In genomic region chr7:28862817-28863499, GRCm38 (mm10) we compare ENCODE assay signal across 15 mouse cellular contexts. TPM values are rescaled to one million over a fixed set of nuclear protein-coding genes. Genes with fewer than 3 reads are reported as not detected.
DNase-seq lines count a peak whose midpoint lies in the region; ATAC-seq and TF ChIP-seq lines count a peak whose summit lies in the region.
"Had no signal": no experiment of that assay in that cellular context is flagged by ENCODE, and none has a peak within 500 bp of the region (broad histone marks: within the 10 kb centered on the region; RNA-seq: fewer than 3 reads in every experiment).

No protein-coding gene starts in this region.

- intact Hi-C loops in left cerebral cortex, postnatal 10 days (cut with DNase I), result no loop called here

- 0 out of 2 replicates have a peak, but pooled peaks have one; percentile 14 for TF ChIP-seq CTCF in intestine, postnatal 0 days (IDR thresholded peaks at IDR 0.05; ENCODE audit: low read depth)
- TF ChIP-seq CTCF in lung, adult 2 months (IDR thresholded peaks at IDR 0.05; ENCODE audit: insufficient read depth, low read length), result no peak

- no peak for TF ChIP-seq POLR2A in lung, adult 2 months (IDR thresholded peaks at IDR 0.05; ENCODE audit: borderline replicate concordance, extremely low read depth, low read depth, low read length)

- WGBS in intestine, postnatal 0 days, result 71% methylated on average over 15 of the region's 15 CpGs
- 72% methylated on average over 15 of the region's 15 CpGs for WGBS in intestine, embryonic 15.5 days
- WGBS in stomach, embryonic 16.5 days, result 63% methylated on average over 15 of the region's 15 CpGs
- WGBS in forebrain, embryonic 15.5 days, result 85% methylated on average over 15 of the region's 15 CpGs
- 75% methylated on average over 15 of the region's 15 CpGs for WGBS in lung, adult 2 months

- no peak overlapping the region for H3K4me3 ChIP-seq in intestine, postnatal 0 days (ENCODE audit: low read depth, low read length)
- no peak overlapping the region for H3K4me3 ChIP-seq in intestine, embryonic 15.5 days (replicated peaks)
- no peak overlapping the region for H3K4me3 ChIP-seq in stomach, embryonic 16.5 days (replicated peaks; ENCODE audit: low read length)
- H3K4me3 ChIP-seq in forebrain, embryonic 15.5 days, result no peak overlapping the region
- H3K4me3 ChIP-seq in lung, adult 2 months (replicated peaks; ENCODE audit: extremely low read depth, low read depth, low read length), result no peak overlapping the region
- H3K4me3 ChIP-seq: forebrain, embryonic 13.5 days; neural tube, embryonic 13.5 days had no signal

- ATAC-seq in intestine, postnatal 0 days, result no peak
- ATAC-seq in intestine, embryonic 15.5 days, result no peak
- no peak for ATAC-seq in stomach, embryonic 16.5 days (ENCODE audit: insufficient read depth, low FRiP score)
- no peak for ATAC-seq in forebrain, embryonic 15.5 days (replicated peaks)
- ATAC-seq: forebrain, embryonic 13.5 days; intestine, embryonic 16.5 days had no signal

- H3K9ac ChIP-seq in intestine, postnatal 0 days (ENCODE audit: low read depth, low read length), result no peak overlapping the region
- H3K9ac ChIP-seq in intestine, embryonic 15.5 days, result no peak overlapping the region
- no peak overlapping the region for H3K9ac ChIP-seq in stomach, embryonic 16.5 days (ENCODE audit: low read length)
- no peak overlapping the region for H3K9ac ChIP-seq in forebrain, embryonic 15.5 days (replicated peaks)
- H3K9ac ChIP-seq: forebrain, embryonic 13.5 days; liver, embryonic 14.5 days; neural tube, embryonic 13.5 days had no signal

- 0 out of 2 replicates have a peak, but pooled peaks cover 2% of the 10 kb centered on the region for H3K4me1 ChIP-seq in intestine, postnatal 0 days (replicated peaks; ENCODE audit: control insufficient read depth, insufficient read depth, low read length)
- H3K4me1 ChIP-seq in intestine, embryonic 15.5 days (replicated peaks), result peaks cover 28% of the 10 kb centered on the region
- peaks cover 30% of the 10 kb centered on the region for H3K4me1 ChIP-seq in stomach, embryonic 16.5 days (ENCODE audit: control insufficient read depth, insufficient read depth, low read length)
- peaks cover 15% of the 10 kb centered on the region for H3K4me1 ChIP-seq in forebrain, embryonic 15.5 days
- H3K4me1 ChIP-seq in lung, adult 2 months (ENCODE audit: control insufficient read depth, insufficient read depth, low read length), result no peaks in the 10 kb centered on the region; the same call in 1 of the 2 replicates

- no peaks in the 10 kb centered on the region for H3K27me3 ChIP-seq in intestine, postnatal 0 days (replicated peaks; ENCODE audit: control insufficient read depth, insufficient read depth, low read length)
- H3K27me3 ChIP-seq in intestine, embryonic 15.5 days (replicated peaks), result no peaks in the 10 kb centered on the region
- no peaks in the 10 kb centered on the region for H3K27me3 ChIP-seq in stomach, embryonic 16.5 days (ENCODE audit: control insufficient read depth, insufficient read depth, low read length)
- H3K27me3 ChIP-seq in forebrain, embryonic 15.5 days, result no peaks in the 10 kb centered on the region
- H3K27me3 ChIP-seq: forebrain, embryonic 13.5 days; neural tube, embryonic 13.5 days had no signal

- H3K36me3 ChIP-seq in intestine, postnatal 0 days (ENCODE audit: control insufficient read depth, insufficient read depth), result no peaks in the 10 kb centered on the region
- H3K36me3 ChIP-seq in intestine, embryonic 15.5 days, result no peaks in the 10 kb centered on the region
- no peaks in the 10 kb centered on the region for H3K36me3 ChIP-seq in stomach, embryonic 16.5 days (ENCODE audit: control insufficient read depth, insufficient read depth, low read length)
- no peaks in the 10 kb centered on the region for H3K36me3 ChIP-seq in forebrain, embryonic 15.5 days
- H3K36me3 ChIP-seq: neural tube, embryonic 13.5 days had no signal

- no peak overlapping the region for H3K4me2 ChIP-seq in intestine, postnatal 0 days (replicated peaks; ENCODE audit: low read depth)
- no peak overlapping the region for H3K4me2 ChIP-seq in intestine, embryonic 15.5 days (replicated peaks)
- no peak overlapping the region for H3K4me2 ChIP-seq in stomach, embryonic 16.5 days (ENCODE audit: low read depth, low read length)
- no peak overlapping the region for H3K4me2 ChIP-seq in forebrain, embryonic 15.5 days (replicated peaks)
- H3K4me2 ChIP-seq: forebrain, embryonic 13.5 days; neural tube, embryonic 13.5 days had no signal

- peak; percentile 52 to 76 for DNase-seq in frontal cortex, postnatal 10 days (ENCODE audit: low spot score in 2 of 2)
- peak; percentile 39 to 68 for DNase-seq in left cerebral cortex, postnatal 10 days (ENCODE audit: extremely low spot score in 1 of 2, low spot score in 2 of 2)
- no peak for DNase-seq in lung, adult 2 months
- no peak for DNase-seq in T-cell, adult 2 months (ENCODE audit: low spot score)
- DNase-seq: adrenal gland, postnatal 25 days; cerebellum, postnatal 10 days had no signal

- H3K9me3 ChIP-seq in intestine, postnatal 0 days (ENCODE audit: control insufficient read depth), result no peaks in the 10 kb centered on the region
- H3K9me3 ChIP-seq in intestine, embryonic 15.5 days, result no peaks in the 10 kb centered on the region
- peaks cover 3% of the 10 kb centered on the region; the same call in 1 of the 2 replicates for H3K9me3 ChIP-seq in stomach, embryonic 16.5 days (replicated peaks; ENCODE audit: control insufficient read depth, low read length)
- no peaks in the 10 kb centered on the region for H3K9me3 ChIP-seq in forebrain, embryonic 15.5 days
- H3K9me3 ChIP-seq: neural tube, embryonic 13.5 days had no signal

- no peak overlapping the region for H3K27ac ChIP-seq in intestine, postnatal 0 days (ENCODE audit: low read depth, low read length)
- H3K27ac ChIP-seq in intestine, embryonic 15.5 days, result no peak overlapping the region
- peak overlapping the region; percentile 31; the same call in 1 of the 2 replicates for H3K27ac ChIP-seq in stomach, embryonic 16.5 days (ENCODE audit: low read length)
- H3K27ac ChIP-seq in forebrain, embryonic 15.5 days (replicated peaks), result no peak overlapping the region
- H3K27ac ChIP-seq: forebrain, embryonic 13.5 days; liver, embryonic 14.5 days; neural tube, embryonic 13.5 days had no signal

RNA-seq across cellular contexts. Expression of gene Lgals7, which starts 0.7 kb away (rescaled TPM):
- 1.0 and 2.0 TPM in 2 replicates for polyA plus RNA-seq in intestine, postnatal 0 days (2015; fragmentation: Nextera tagmentation; extraction: Ambion mirVana)
- polyA plus RNA-seq in intestine, embryonic 15.5 days (2015; fragmentation: Nextera tagmentation; extraction: Ambion mirVana), result 0.98 and 1.4 TPM in 2 replicates
- 1 to 10 TPM in 1 of 2 experiments, not detected in 1; 1.6 TPM for total RNA-seq in left cerebral cortex, postnatal 10 days (2021)
- 5.8 and 9.9 TPM in 2 replicates for polyA plus RNA-seq in stomach, embryonic 16.5 days (2015; fragmentation: Nextera tagmentation; extraction: Ambion mirVana)
- 2.6 and 3.5 TPM in 2 replicates for polyA plus RNA-seq in forebrain, embryonic 15.5 days (2015; fragmentation: Nextera tagmentation; extraction: Ambion mirVana)
- 2.2 and 314 TPM in 2 replicates for polyA plus RNA-seq in lung, adult 2 months (2012; rRNA removed)
- total RNA-seq: adrenal gland, postnatal 25 days; megakaryocyte-erythroid progenitor cell, adult 5-6 weeks had no signal

RNA-seq across cellular contexts. Expression of gene Capn12, which starts 18.3 kb away (rescaled TPM):
- 0.25 and 0.37 TPM in 2 replicates for polyA plus RNA-seq in intestine, postnatal 0 days (2015; fragmentation: Nextera tagmentation; extraction: Ambion mirVana)
- 0.30 TPM in 2 replicates for polyA plus RNA-seq in intestine, embryonic 15.5 days (2015; fragmentation: Nextera tagmentation; extraction: Ambion mirVana)
- under 1 TPM; 0.53 to 0.69 TPM for total RNA-seq in left cerebral cortex, postnatal 10 days (2021)
- 0.56 and 0.59 TPM in 2 replicates for polyA plus RNA-seq in stomach, embryonic 16.5 days (2015; fragmentation: Nextera tagmentation; extraction: Ambion mirVana)
- polyA plus RNA-seq in forebrain, embryonic 15.5 days (2015; fragmentation: Nextera tagmentation; extraction: Ambion mirVana), result 0.57 and 0.80 TPM in 2 replicates
- polyA plus RNA-seq in lung, adult 2 months (2012; rRNA removed), result 0.05 and 1.3 TPM in 2 replicates
- total RNA-seq: megakaryocyte-erythroid progenitor cell, adult 5-6 weeks had no signal

RNA-seq across cellular contexts. Expression of gene Lgals4, which starts 29.3 kb away (rescaled TPM):
- polyA plus RNA-seq in intestine, postnatal 0 days (2015; fragmentation: Nextera tagmentation; extraction: Ambion mirVana), result 2,376 and 2,464 TPM in 2 replicates
- 1,462 and 1,582 TPM in 2 replicates for polyA plus RNA-seq in intestine, embryonic 15.5 days (2015; fragmentation: Nextera tagmentation; extraction: Ambion mirVana)
- total RNA-seq in left cerebral cortex, postnatal 10 days (2021), result 1 to 10 TPM; 2.4 to 2.7 TPM
- polyA plus RNA-seq in stomach, embryonic 16.5 days (2015; fragmentation: Nextera tagmentation; extraction: Ambion mirVana), result 353 and 382 TPM in 2 replicates
- 4.2 and 4.9 TPM in 2 replicates for polyA plus RNA-seq in forebrain, embryonic 15.5 days (2015; fragmentation: Nextera tagmentation; extraction: Ambion mirVana)
- polyA plus RNA-seq in lung, adult 2 months (2012; rRNA removed), result 19.0 and 25.5 TPM in 2 replicates

RNA-seq across cellular contexts. Expression of gene Ech1, which starts 37.9 kb away (rescaled TPM):
- polyA plus RNA-seq in intestine, postnatal 0 days (2015; fragmentation: Nextera tagmentation; extraction: Ambion mirVana), result 402 and 426 TPM in 2 replicates
- polyA plus RNA-seq in intestine, embryonic 15.5 days (2015; fragmentation: Nextera tagmentation; extraction: Ambion mirVana), result 234 and 260 TPM in 2 replicates
- total RNA-seq in left cerebral cortex, postnatal 10 days (2021), result 10 to 100 TPM; 40.8 to 43.3 TPM
- polyA plus RNA-seq in stomach, embryonic 16.5 days (2015; fragmentation: Nextera tagmentation; extraction: Ambion mirVana), result 227 and 230 TPM in 2 replicates
- 85.2 and 86.5 TPM in 2 replicates for polyA plus RNA-seq in forebrain, embryonic 15.5 days (2015; fragmentation: Nextera tagmentation; extraction: Ambion mirVana)
- 201 and 250 TPM in 2 replicates for polyA plus RNA-seq in lung, adult 2 months (2012; rRNA removed)

RNA-seq across cellular contexts. Expression of gene Hnrnpl, which starts 54.6 kb away (rescaled TPM):
- polyA plus RNA-seq in intestine, postnatal 0 days (2015; fragmentation: Nextera tagmentation; extraction: Ambion mirVana), result 144 and 152 TPM in 2 replicates
- polyA plus RNA-seq in intestine, embryonic 15.5 days (2015; fragmentation: Nextera tagmentation; extraction: Ambion mirVana), result 210 and 237 TPM in 2 replicates
- total RNA-seq in left cerebral cortex, postnatal 10 days (2021), result 100 to 1,000 TPM; 459 to 475 TPM
- 170 and 200 TPM in 2 replicates for polyA plus RNA-seq in stomach, embryonic 16.5 days (2015; fragmentation: Nextera tagmentation; extraction: Ambion mirVana)
- polyA plus RNA-seq in forebrain, embryonic 15.5 days (2015; fragmentation: Nextera tagmentation; extraction: Ambion mirVana), result 231 and 243 TPM in 2 replicates
- 166 and 244 TPM in 2 replicates for polyA plus RNA-seq in lung, adult 2 months (2012; rRNA removed)

Comparison
In these comparisons a context has a peak if more than half of its experiments do, and no peak if none do; other contexts are left out.
1. DNase-seq: peak in frontal cortex, postnatal 10 days (2 of 2) and left cerebral cortex, postnatal 10 days (2 of 2); none in lung, adult 2 months (single experiment) and T-cell, adult 2 months (single experiment).
2. RNA of gene Lgals4, which starts 29.3 kb away (polyA plus RNA-seq): 2,376 to 2,464 TPM in intestine, postnatal 0 days, 1,462 to 1,582 TPM in intestine, embryonic 15.5 days and 353 to 382 TPM in stomach, embryonic 16.5 days; 19.0 to 25.5 TPM in lung, adult 2 months and 4.2 to 4.9 TPM in forebrain, embryonic 15.5 days; every median in the first group is over 10 times any median in the second.